Mouse (Mus musculus) thymus, postnatal 4 days (tissue): Measurements from ENCODE around the gene Olfr1014.
A peak's percentile ranks its signal among the peaks of the same experiment; 100 is the strongest.

Experiments
- DNase-seq: peaks from one replicate; pipeline ENCODE4 v3.0.0; 2021

Olfr1014 gene

DNA sequence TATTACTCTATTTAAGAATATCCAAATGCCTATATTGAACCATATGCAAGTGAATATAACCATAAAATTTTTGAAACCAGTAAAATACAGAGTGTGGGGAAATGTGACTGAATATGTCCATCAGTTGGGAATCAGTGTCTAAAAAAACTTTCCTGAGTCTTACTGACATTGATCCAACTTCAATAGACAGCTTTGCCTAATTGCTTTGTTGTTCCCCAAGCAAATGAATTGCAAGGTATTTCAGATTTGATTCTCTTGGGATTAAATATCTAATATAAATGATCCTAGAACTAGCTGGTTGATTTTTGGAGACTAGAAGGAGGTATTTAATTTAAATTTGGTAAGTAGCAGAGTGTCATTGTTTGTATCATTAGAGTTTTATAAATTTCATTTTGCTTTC is at the start of gene Olfr1014:
Olfr1014 (plus strand) TSS at position 301 of the 400 bp plus-strand sequence.
- no peak for DNase-seq

DNA sequence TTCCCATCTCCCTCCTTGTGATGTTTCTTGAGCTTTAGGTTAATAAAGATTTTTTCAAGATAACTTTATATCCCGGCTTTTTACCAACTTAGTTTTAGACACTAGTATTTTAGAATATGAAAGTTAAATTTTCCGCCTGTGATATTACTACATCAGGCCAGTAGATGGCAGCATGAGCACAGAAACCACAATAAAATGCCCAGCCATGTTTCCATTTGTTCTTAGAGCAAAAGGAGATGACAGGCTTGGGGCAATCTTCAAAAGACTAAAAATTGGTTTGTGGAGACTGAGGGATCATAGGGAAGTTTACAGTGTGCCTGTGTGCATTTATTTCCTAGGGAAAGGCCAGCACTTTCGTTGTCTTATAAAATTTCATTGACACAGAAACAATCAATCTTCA is 46.7 kb upstream of the Olfr1014 start:
- peak; percentile 9 for DNase-seq

GRCm38 (mm10) chr2:85753822-85754221 is 18.7 kb upstream of the Olfr1014 start:
- DNase-seq: no peak

DNA sequence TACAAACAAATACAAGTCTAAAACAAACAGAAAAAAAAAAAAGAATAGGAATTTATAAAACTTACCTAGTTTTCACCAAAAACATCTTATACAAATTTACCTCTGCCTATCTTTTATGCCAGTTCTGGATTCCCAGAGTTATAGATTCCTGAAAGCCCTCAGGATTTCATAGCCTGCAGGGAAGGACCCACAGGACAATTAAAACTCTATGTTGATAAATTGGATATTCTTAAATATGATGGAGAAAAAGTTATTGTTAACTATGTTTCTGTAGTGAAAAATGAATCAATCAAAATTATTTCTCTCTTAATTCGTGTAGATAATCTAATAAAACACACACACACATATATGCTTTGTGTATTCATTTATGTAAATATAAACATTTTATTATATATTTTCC is 9.8 kb upstream of the Olfr1014 start, which contains the start of gene Olfr1012:
Olfr1012 (minus strand) TSS at position 101 of the 400 bp plus-strand sequence.
- DNase-seq: no peak

DNA sequence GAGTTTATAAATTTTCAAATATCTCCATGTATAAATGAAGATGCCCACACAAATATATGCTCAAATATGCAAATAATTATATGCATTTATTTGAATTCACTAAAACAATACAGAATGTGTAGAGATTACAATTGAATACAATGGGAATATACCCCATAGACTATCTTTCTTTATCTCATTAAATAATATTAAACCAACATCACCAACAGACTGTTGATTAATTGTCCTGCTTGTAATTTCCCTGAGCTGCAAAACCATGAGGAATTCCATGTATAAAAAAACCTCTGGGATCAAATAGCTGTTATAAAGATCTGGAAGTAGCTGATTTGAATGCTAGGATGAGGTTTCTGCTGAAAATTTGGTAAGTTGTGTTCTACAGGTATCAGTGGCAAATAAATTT is 5.7 kb upstream of the Olfr1014 start, which contains the start of gene Olfr1013:
Olfr1013 (plus strand) TSS at position 301 of the 400 bp plus-strand sequence.
- DNase-seq: no peak

DNA sequence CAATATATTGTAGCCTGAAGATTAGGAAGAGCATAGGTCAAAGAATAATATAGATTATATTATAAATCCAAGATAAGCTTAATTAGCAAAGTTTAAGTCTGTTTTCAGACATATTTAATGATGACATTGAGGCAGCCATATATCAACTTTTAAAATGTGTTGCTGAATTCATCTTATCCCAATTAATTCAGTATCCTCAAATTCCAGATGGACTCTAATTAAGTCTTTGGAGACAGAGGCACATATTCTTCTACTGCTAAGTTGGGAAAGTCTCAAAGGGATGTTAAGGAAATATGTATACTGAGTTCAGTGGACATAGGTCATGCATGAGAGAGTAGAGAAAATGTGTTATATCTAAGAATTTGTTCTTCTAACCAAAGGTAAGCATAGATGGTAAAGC is 9.2 kb downstream of the Olfr1014 start, which contains the start of gene Olfr1015:
Olfr1015 (plus strand) TSS at position 301 of the 400 bp plus-strand sequence.
- no peak for DNase-seq

GRCm38 (mm10) chr2:85792331-85792730 is 19.8 kb downstream of the Olfr1014 start:
- DNase-seq: no peak

GRCm38 (mm10) chr2:85802444-85802843 is 29.9 kb downstream of the Olfr1014 start, which contains the start of gene Olfr1016:
Gene Olfr1016, minus strand, starts transcription at chr2:85802544.
- DNase-seq: no peak

- no peak for DNase-seq
Measured at GRCm38 (mm10) chr2:85804501-85804900, 32.0 kb downstream of the Olfr1014 start.

DNA sequence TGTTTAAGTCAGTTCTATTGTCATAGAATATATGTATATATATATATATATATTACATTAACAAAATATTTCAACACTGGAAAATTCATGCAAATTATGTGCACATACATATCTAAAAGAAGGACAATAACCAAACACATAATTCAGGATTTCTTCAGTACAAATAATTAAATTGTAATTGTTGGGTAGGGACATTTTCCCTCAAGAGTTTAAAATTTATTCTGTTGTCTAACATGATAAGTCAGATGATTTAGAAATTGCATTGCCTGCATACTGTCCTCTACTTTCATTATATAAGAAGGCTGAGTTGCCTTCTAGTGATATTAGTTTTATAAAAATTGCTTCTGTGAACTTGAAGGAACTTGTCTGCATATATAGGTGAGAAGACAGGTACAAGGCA is 45.7 kb downstream of the Olfr1014 start, which contains the start of gene Olfr1018:
Olfr1018 (plus strand) TSS at position 301 of the 400 bp plus-strand sequence.
- no peak for DNase-seq
